Comparison of ENCODE assay signal across 11 mouse cellular contexts in the genomic region with DNA sequence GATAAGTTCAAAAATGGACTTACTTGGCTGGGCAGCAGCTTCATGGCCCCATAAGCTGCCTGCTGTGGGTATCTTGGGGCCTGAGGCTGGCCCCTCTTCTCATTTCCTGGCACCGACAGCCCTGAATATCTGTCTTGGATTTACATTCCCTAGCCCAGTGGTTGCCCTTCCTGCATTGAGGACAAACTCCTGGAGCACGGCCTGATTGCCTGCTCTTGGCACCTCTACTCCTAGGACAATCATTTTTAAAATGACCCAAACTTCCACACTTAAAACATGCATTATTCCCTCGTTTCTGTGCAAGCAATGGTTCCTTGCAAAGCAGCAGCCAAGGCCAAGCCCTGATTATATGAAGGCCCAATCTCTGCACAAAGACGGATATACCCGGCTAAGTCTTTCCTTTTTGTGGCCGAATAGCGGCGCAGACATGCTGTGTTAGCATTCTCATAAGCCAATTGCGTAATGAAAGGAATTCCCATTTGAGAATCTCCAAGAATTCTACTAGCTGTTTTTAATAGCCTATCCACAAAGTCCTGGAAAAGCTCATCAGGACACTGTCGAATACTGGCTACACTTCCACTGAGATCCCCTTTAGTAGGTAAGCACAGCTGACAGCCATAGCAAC. TPM values are rescaled to one million over a fixed set of nuclear protein-coding genes. Genes with fewer than 3 reads are reported as not detected.
A peak's percentile ranks its signal among the peaks of the same experiment; 100 is the strongest.
DNase-seq lines count a peak whose midpoint lies in the region; ATAC-seq lines count a peak whose summit lies in the region.
"Had no signal": no experiment of that assay in that cellular context is flagged by ENCODE, and none has a peak within 500 bp of the region (broad histone marks: within the 10 kb centered on the region; RNA-seq: fewer than 3 reads in every experiment).

No protein-coding gene starts in this region.

- no peak overlapping the region for H3K4me3 ChIP-seq in kidney, embryonic 14.5 days (ENCODE audit: low read length)
- no peak overlapping the region for H3K4me3 ChIP-seq in brown adipose tissue, adult 24 weeks (ENCODE audit: insufficient read depth, low read depth, low read length)
- H3K4me3 ChIP-seq in forebrain, embryonic 12.5 days (replicated peaks), result no peak overlapping the region
- H3K4me3 ChIP-seq: intestine, embryonic 15.5 days; limb, embryonic 13.5 days had no signal

- no peak overlapping the region for H3K27ac ChIP-seq in kidney, embryonic 14.5 days (ENCODE audit: low read depth, low read length)
- H3K27ac ChIP-seq in brown adipose tissue, adult 24 weeks (replicated peaks; ENCODE audit: low read depth, low read length), result 0 out of 2 replicates have a peak overlapping the region, but pooled peaks have one; percentile 13
- H3K27ac ChIP-seq in forebrain, embryonic 12.5 days, result no peak overlapping the region
- H3K27ac ChIP-seq: intestine, embryonic 15.5 days; limb, embryonic 13.5 days had no signal

- H3K9ac ChIP-seq in kidney, embryonic 14.5 days (ENCODE audit: low read depth, low read length), result no peak overlapping the region
- H3K9ac ChIP-seq in forebrain, embryonic 12.5 days, result no peak overlapping the region
- H3K9ac ChIP-seq: intestine, embryonic 15.5 days; limb, embryonic 13.5 days had no signal

- peak; percentile 31 for DNase-seq in adrenal gland, postnatal 10 days
- DNase-seq in adrenal gland, postnatal 36 days, result no peak
- peak; percentile 25 for DNase-seq in kidney, postnatal 10 days
- DNase-seq in heart, postnatal 25 days (ENCODE audit: low spot score), result peak; percentile 9
- no peak for DNase-seq in testis, postnatal 10 days (ENCODE audit: low spot score)
- DNase-seq: cerebellum, adult 11 months had no signal

- no peak overlapping the region for H3K4me2 ChIP-seq in kidney, embryonic 14.5 days (replicated peaks; ENCODE audit: low read depth, low read length)
- H3K4me2 ChIP-seq in forebrain, embryonic 12.5 days, result no peak overlapping the region
- H3K4me2 ChIP-seq: intestine, embryonic 15.5 days; limb, embryonic 13.5 days had no signal

- no peaks in the 10 kb centered on the region for H3K27me3 ChIP-seq in kidney, embryonic 14.5 days (ENCODE audit: control insufficient read depth, insufficient read depth, low read length)
- no peaks in the 10 kb centered on the region for H3K27me3 ChIP-seq in forebrain, embryonic 12.5 days
- H3K27me3 ChIP-seq: intestine, embryonic 15.5 days; limb, embryonic 13.5 days had no signal

- 0 out of 2 replicates have a peak, but pooled peaks cover 3% of the 10 kb centered on the region for H3K9me3 ChIP-seq in kidney, embryonic 14.5 days (ENCODE audit: control insufficient read depth, low read length)
- peaks cover 6% of the 10 kb centered on the region; the same call in 1 of the 2 replicates for H3K9me3 ChIP-seq in forebrain, embryonic 12.5 days
- H3K9me3 ChIP-seq: intestine, embryonic 15.5 days had no signal

- 85% methylated on average over 10 of the region's 10 CpGs for WGBS in kidney, embryonic 14.5 days
- 93% methylated on average over 10 of the region's 10 CpGs for WGBS in forebrain, embryonic 12.5 days

- no peaks in the 10 kb centered on the region for H3K4me1 ChIP-seq in kidney, embryonic 14.5 days (ENCODE audit: control insufficient read depth, insufficient read depth, low read length)
- H3K4me1 ChIP-seq in brown adipose tissue, adult 24 weeks (ENCODE audit: control insufficient read depth, insufficient read depth, insufficient read length, low read length), result no peaks in the 10 kb centered on the region; the same call in 1 of the 2 replicates
- H3K4me1 ChIP-seq in forebrain, embryonic 12.5 days, result no peaks in the 10 kb centered on the region
- H3K4me1 ChIP-seq: intestine, embryonic 15.5 days; limb, embryonic 13.5 days had no signal

- intact Hi-C loops in heart, postnatal 25 days (cut with DNase I), result no loop called here

- no peak for ATAC-seq in kidney, embryonic 14.5 days (ENCODE audit: low FRiP score, low TSS enrichment)
- no peak for ATAC-seq in forebrain, embryonic 12.5 days (ENCODE audit: low FRiP score)
- ATAC-seq: intestine, embryonic 15.5 days had no signal

- no peaks in the 10 kb centered on the region for H3K36me3 ChIP-seq in kidney, embryonic 14.5 days (ENCODE audit: control insufficient read depth, insufficient read depth, low read length)
- no peaks in the 10 kb centered on the region for H3K36me3 ChIP-seq in forebrain, embryonic 12.5 days (replicated peaks)
- H3K36me3 ChIP-seq: intestine, embryonic 15.5 days had no signal

RNA-seq across cellular contexts. Expression of a gene that starts 18.6 kb away (rescaled TPM):
- total RNA-seq in adrenal gland, postnatal 10 days (2021), result 10 to 100 TPM; 23.4 to 23.8 TPM
- 10 to 100 TPM; 22.5 to 25.7 TPM for total RNA-seq in adrenal gland, postnatal 36 days (2021)
- 27.7 and 35.1 TPM in 2 replicates for polyA plus RNA-seq in kidney, embryonic 14.5 days (2014; fragmentation: Nextera tagmentation; extraction: Ambion mirVana)
- 7.0 and 7.7 TPM in 2 replicates for polyA plus RNA-seq in brown adipose tissue, adult 24 weeks (2012; ENCODE audit: insufficient read depth, insufficient read length, missing spikeins)
- total RNA-seq in heart, postnatal 25 days (2021), result 10 to 100 TPM; 17.8 to 18.7 TPM
- 19.9 and 22.4 TPM in 2 replicates for polyA plus RNA-seq in forebrain, embryonic 12.5 days (2016; fragmentation: Nextera tagmentation; extraction: Ambion mirVana)

Comparison
In these comparisons a context has a peak if more than half of its experiments do, and no peak if none do; other contexts are left out.
1. DNase-seq: peak in adrenal gland, postnatal 10 days (single experiment), kidney, postnatal 10 days (single experiment) and heart, postnatal 25 days (single experiment); none in adrenal gland, postnatal 36 days (0 of 2) and testis, postnatal 10 days (single experiment).